Mouse (Mus musculus): ENCODE data around the gene Phykpl. TPM values are rescaled to one million over a fixed set of nuclear protein-coding genes. Genes with fewer than 3 reads are reported as not detected.
A peak's percentile ranks its signal among the peaks of the same experiment; 100 is the strongest.

Gene Phykpl
- total RNA-seq, 2 experiments from 2014 or later = 7.8 to 8.5 TPM

DNA sequence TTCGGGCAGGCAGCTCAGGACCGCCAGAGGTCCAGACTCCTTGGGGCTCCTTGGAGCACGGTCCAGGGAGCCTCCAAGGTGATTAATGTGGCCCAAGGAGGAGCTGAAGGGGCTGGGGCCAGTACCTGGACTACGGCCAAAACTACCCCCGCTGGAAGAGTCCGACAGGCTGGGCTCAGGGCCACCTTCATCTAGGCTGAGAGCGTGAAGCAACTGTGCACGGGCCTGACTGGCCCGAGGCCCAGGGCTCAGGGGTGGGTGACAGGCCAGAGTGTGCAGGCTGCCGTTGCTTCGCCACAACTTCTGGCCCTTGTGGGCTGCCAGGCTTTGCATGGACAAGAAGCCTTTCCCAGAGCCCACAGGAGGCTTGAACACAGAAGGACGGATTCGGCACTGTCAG lies 60.7 kb downstream of the Phykpl start:
- no peak for DNase-seq

DNA sequence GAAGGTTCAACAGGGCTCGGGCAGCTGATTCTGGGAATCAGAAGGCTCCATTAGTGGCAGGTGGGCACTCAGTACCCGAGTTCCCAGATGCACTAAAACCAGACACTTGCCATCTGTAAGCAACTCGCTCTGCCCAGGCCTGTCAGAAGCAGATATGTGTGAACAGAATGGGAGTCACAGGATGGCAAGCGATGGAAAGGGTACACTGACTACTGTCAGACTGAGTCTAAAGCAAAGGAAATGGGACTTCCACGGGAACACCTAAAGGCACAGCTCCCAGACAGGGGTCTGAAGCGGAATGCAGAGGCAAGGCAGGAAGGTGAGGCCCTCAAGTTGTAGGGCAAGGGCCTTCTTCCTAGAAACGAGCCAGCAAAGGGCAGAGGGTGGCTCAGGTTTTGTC lies 61.7 kb downstream of the Phykpl start:
- no peak for DNase-seq

DNA sequence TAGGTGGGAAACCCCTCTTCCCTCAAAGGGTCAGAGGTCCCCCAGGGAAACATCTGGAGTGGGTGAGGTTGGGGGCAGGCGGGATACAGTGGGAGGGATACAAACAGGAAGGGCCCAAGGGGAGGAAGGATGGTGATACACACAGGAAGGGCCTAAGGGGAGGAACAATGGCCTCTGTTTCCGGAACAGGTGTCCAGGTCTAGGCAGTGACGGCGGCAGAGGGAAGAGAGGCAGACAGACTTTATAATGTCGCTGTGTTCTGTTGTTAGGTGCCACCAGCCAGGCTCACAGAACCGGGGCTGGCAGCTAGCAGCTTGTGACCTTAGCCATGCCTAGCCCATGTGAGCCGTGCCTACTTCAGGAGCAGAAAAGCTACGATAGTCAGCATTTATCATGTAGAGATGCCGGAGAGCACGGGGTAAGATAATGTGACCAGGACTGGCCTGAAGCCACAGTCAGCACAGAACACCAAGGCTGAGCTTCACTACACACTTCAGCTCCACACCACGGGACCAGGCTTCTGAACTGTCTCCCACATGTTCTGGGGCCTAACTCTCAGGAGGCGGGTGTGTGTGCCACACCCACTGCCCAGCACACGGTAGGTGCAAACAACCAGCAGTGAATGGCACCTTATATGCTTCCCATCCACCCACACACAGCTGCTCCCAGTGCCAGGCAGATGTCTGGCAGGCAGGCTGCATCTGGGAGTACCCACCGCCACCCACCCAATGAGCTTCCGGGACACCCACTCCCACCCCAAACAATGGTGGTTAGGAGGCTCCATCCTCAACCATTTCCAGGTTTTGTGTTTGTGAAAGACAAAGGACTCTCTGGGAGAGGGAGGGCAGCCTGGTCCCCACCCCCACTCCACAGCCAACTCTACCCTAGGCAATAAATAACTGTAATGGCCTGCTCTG lies 62.5 kb downstream of the Phykpl start:
- peak; percentile 57 to 84 for DNase-seq

DNA sequence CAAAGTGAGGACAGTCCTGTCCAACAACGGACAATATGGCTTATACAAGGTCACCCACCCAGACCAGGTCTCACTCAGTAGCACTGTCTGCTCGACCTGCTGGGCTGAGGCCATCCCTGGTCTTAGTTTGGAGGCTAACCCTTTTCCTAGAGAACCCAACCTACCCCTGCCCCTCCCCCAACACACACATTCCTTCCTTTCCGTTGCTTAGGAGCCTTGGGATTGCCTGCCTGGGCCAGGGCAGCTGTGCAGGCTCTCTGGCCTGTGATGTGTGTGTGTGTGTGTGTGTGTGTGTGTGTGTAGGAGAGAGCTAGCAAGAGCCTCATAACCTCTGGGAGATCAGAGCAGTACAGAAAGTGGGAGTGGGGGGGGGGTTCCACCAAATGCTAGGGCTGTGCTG lies 64.0 kb downstream of the Phykpl start:
- peak in 1 of 2 experiments; percentile 43 for DNase-seq

DNA sequence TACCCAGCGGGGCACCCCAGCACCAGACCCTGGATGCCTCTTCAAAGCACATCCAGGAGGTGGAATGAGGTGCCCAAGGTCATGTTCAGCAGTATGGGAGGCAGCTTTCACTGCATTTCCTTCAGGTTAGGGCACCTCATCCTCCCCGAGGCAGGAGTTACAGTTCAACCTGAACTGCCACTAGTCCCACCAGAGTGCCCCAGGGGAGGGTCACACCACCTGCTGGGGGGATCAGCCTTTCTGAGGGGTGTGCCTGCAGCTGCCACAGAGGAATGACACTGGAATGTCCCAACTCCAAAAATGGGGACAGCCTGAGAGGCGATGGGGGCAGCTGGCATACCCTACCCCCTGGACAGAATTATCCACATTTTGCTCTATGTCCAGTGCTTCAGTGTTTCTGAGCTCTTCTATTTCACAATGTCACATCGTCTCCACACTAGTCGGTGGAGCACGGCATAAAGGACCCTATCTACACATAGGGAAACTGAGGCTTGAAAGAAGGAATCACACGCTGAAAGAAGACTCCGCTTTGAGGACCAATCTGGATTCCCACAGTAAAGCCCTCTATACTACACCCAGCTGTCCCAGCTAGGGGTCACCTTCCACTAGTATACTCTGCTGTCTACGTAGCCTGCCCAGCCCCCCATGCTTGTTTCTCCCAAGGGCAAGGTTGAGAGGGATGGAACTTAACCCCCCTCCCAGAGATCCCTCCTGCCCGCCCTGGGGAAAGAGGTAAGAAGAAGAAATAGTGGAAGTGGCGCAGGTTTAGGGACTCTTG lies 64.7 kb downstream of the Phykpl start:
- no peak for DNase-seq

DNA sequence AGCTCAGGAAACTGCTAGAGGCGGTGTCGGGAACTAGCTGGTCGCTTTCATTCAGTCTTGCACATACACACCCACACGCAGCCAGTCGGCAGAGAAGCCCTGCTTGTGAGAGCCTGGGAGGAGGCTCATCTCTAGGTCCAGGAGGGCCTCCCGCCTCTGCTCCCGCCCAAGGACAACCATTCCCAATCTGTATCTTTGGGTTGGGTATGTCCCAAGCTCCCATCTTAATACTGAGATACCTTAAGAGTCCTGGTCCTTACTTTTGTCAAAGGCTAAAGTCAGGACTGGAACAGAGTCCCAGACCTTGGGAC lies 65.3 kb downstream of the Phykpl start:
- DNase-seq = no peak

DNA sequence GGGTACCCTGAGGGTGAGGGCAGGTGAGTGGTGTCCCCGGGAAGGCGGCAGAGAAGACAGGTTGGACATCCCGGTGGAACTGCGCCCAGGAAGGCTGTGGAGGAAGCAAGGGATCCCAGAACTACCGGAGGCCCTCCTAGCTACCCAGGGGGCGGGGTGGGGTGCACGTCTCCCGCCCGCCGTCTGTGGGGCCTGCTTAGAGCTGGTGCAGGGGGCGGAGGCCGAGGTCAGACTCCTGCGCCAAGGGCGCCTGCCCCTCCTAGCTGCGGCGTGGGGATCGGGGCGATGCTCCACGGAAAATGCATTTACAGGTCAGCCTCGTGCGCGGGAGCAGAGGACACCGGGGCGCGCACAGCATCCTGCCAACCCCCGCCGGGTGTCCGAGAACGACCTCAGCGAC lies 65.7 kb downstream of the Phykpl start:
- DNase-seq = peak in 1 of 2 experiments; percentile 26

DNA sequence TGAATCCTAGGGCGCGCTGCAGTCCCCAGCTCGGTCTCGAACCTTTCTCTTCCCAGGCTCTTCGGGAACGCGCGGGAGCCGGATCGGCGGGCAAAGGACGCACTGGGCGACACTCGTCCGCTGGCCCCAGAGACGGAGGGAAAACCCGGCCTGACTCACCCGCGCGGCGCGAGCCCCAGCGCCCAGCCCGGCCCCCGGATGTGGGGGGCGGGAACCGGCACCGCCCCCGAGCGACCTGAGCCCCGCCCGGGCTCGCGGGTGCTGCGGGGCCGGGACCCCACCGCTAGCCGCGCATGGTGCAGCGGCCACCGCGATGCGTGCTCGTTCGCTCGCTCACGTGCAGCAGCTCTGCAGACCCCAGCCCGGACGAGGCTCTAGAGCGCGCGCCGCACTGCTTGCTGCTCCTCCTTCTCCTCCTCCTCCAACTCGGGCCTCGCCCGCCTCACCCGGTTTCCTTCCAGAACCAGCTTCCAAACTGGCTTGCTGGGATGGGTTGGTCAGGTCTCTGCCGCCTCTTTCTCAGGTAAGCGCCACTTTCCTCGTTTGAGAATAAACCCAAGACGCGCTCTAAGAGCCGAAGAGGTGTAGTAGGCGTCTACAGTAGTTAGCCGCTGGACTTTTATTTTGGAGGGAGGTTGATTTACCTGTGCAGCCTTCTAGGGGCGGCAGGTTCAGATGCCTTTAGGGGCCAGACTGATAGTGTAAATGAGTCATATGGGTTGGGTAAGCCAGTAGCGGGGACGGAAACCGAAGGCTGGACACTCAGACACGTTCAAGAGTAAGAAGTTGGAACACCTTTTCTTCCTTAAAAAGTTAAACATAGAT lies 66.3 kb downstream of the Phykpl start, which contains the start of the genes N4bp3 and D930048N14Rik:
N4bp3 (minus strand) TSS at position 152 of the 825 bp plus-strand sequence.
D930048N14Rik (plus strand) TSS at position 264 of the 825 bp plus-strand sequence.
- peak; percentile 83 to 86 for DNase-seq

DNA sequence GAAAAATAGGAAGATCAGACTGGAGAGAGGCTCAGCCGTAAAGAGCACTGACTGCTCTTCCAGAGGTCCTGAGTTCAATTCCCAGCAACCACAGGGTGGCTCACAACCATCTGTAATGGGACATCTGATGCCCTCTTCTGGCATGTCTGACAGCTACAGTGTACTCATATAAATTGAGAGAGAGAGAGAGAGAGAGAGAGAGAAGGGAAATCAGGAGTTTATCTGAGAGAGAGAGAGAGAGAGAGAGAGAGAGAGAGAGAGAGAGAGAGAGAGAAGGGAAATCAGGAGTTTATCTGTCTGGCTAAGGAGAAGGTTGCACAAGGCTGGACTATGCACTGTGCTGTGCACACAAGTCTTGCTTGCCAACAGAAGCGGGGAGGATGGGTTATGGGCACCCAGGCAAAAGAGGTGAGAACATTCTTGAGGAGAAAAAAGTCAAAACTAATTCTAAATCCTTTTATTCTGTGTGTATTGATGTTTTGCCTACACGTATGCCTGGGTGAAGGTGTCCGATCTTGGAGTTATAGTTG lies 68.4 kb downstream of the Phykpl start:
- DNase-seq = no peak

DNA sequence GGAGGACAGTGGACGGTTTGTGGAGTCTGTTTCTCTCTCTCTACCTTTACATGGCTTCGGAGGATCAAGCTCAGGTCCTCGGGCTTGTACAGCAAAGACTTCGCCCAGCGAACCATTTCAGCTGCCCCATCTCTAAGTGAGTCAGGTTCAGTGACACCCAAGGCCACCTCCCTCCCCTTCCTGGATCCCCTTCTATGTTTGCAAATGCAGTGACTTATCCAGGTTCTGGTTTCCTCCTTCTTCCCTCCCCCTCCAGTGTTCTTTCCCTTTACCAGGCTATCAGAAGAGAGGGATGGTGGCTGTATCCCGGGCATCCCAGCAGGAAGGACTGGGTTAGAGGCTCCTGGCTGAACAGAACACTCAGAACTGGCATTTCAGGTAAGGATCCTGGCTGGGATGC lies 69.2 kb downstream of the Phykpl start:
- no peak for DNase-seq

Other genes starting within 250 kb of the Phykpl start
- 100 to 1,000 TPM; 132 to 133 TPM for gene Hnrnpab, start 22.1 kb downstream of the Phykpl start, total RNA-seq (2021)
- 10 to 100 TPM; 21.8 to 23.6 TPM for gene Nhp2, start 35.0 kb downstream of the Phykpl start, total RNA-seq (2021)
- gene Rmnd5b, start 51.1 kb downstream of the Phykpl start, total RNA-seq (2021) = 10 to 100 TPM; 15.7 to 16.4 TPM
- 10 to 100 TPM in 1 of 2 experiments, 1 to 10 TPM in 1; 9.4 to 11.4 TPM for gene N4bp3, start 66.1 kb downstream of the Phykpl start, total RNA-seq (2021)
- gene D930048N14Rik, start 66.2 kb downstream of the Phykpl start, total RNA-seq (2021) = under 1 TPM; 0.37 to 0.54 TPM
- gene 0610009B22Rik, start 104.1 kb downstream of the Phykpl start, total RNA-seq (2021) = 10 to 100 TPM; 45.0 to 47.4 TPM
- 10 to 100 TPM; 16.4 to 17.8 TPM for gene Sec24a, start 178.9 kb downstream of the Phykpl start, total RNA-seq (2021)
- 100 to 1,000 TPM; 142 to 150 TPM for gene Sar1b, start 178.9 kb downstream of the Phykpl start, total RNA-seq (2021)

Data from heart, adult 18-20 months (tissue).